Mouse (Mus musculus) liver, embryonic 14.5 days (tissue): ENCODE data around the gene Xaf1. TPM values are rescaled to one million over a fixed set of nuclear protein-coding genes. Genes with fewer than 3 reads are reported as not detected.

ENCODE experiments used
- ATAC-seq: fragments of 200-750 bp; cut with Nextera tagmentation; 2 replicates; pipeline ENCODE4 v1.8.0; 2017; ENCODE audit warnings: moderate number of reproducible peaks, mild to moderate bottlenecking, moderate library complexity; ENCODE audit not compliant: insufficient read depth
- DNase-seq, 3 experiments: peaks; one replicate each; pipeline ENCODE4 v3.0.0-alpha.2; 2012 to 2013; ENCODE audit warnings: low read depth in 3 of 3, low spot score in 3 of 3
- H3K27ac ChIP-seq: fragments of 300-500 bp; sonication (generic); 2 replicates; pipeline ENCODE4 v1.5.1; 2014; ENCODE audit warnings: moderate library complexity, mild to moderate bottlenecking, control low read depth, inconsistent platforms
- H3K27me3 ChIP-seq: fragments of 300-500 bp; sonication (generic); 2 replicates; pipeline ENCODE4 v1.6.1; 2014; ENCODE audit warnings: mild to moderate bottlenecking, low read length, moderate library complexity; ENCODE audit not compliant: control insufficient read depth, insufficient read depth
- H3K36me3 ChIP-seq: fragments of 300-500 bp; sonication (generic); replicated peaks from 2 replicates; pipeline ENCODE4 v1.6.1; 2014; ENCODE audit warnings: low read depth; ENCODE audit not compliant: control insufficient read depth, insufficient read depth
- H3K4me1 ChIP-seq, 2 experiments: fragments of 200-500 bp in 1 of 2; fragments of 300-500 bp in 1 of 2; sonication (generic) in 1 of 2; replicated peaks; 2 replicates each; pipeline ENCODE4 v1.6.1; 2012 to 2014; ENCODE audit warnings: antibody characterized with exemption in 1 of 2, inconsistent platforms in 1 of 2, low read length in 1 of 2; ENCODE audit not compliant: control insufficient read depth in 2 of 2, insufficient read depth in 2 of 2
- H3K4me2 ChIP-seq: fragments of 300-500 bp; sonication (generic); 2 replicates; pipeline ENCODE4 v1.6.1; 2014; ENCODE audit warnings: low read depth, mild to moderate bottlenecking, control low read depth, moderate library complexity
- H3K4me3 ChIP-seq, 2 experiments: fragments of 200-500 bp in 1 of 2; fragments of 300-500 bp in 1 of 2; sonication (generic) in 1 of 2; 2 replicates each; pipeline ENCODE4 v1.5.1; 2012 to 2014; ENCODE audit warnings: low read depth in 2 of 2, low read length in 2 of 2, mild to moderate bottlenecking in 2 of 2, control low read depth in 1 of 2, inconsistent platforms in 1 of 2, moderate library complexity in 1 of 2; ENCODE audit not compliant: insufficient read depth in 1 of 2
- H3K9ac ChIP-seq: fragments of 300-500 bp; sonication (generic); replicated peaks from 2 replicates; pipeline ENCODE4 v1.6.1; 2014; ENCODE audit warnings: mild to moderate bottlenecking, control low read depth, moderate library complexity
- H3K9me3 ChIP-seq: fragments of 300-500 bp; sonication (generic); 2 replicates; pipeline ENCODE4 v1.6.1; 2016; ENCODE audit warnings: low read length, mixed read lengths; ENCODE audit not compliant: control insufficient read depth
- CTCF ChIP-seq: IDR thresholded peaks from 2 replicates; pipeline ENCODE4 v1.5.1; 2016; ENCODE audit warnings: antibody characterized with exemption, low read depth, control low read depth
- EP300 ChIP-seq: IDR thresholded peaks from 2 replicates; pipeline ENCODE4 v1.6.1; 2016; ENCODE audit warnings: antibody characterized with exemption, low read depth
- WGBS: fragments of 180-500 bp; shearing (Covaris S2); extraction: QIAGEN DNeasy Blood & Tissue Kit; methylation state at CpG from one replicate; pipeline ENCODE4 v1.1.7; 2014; ENCODE audit not compliant: insufficient replicate concordance; 5-methylcytosine and 5-hydroxymethylcytosine counted together
- polyA plus RNA-seq, 2 experiments: library from polyadenylated mRNA; depleted of rRNA in 1 of 2; stranded (reverse) in 1 of 2; unstranded in 1 of 2; fragments of >200 nt; fragmentation: Nextera tagmentation in 1 of 2; extraction: Ambion mirVana in 1 of 2; gene quantifications; 2 replicates each; pipeline versions ENCODE4 v1.2.1 to v1.2.3; 2012 to 2014

Xaf1 gene
- polyA plus RNA-seq, 2 experiments, result 1.6 to 1.7 TPM

GRCm38 (mm10) chr11:72349016-72349415, 47.6 kb downstream of the Xaf1 start:
- Histone ChIP-seq H3K27me3 (no peaks in the 10 kb centered on the region), H3K4me3 (no peak overlapping the region), H3K4me1 (no peaks in the 10 kb centered on the region), H3K27ac (no peak overlapping the region), H3K9me3 (no peaks in the 10 kb centered on the region), H3K36me3 (no peaks in the 10 kb centered on the region), H3K4me2 (no peak overlapping the region), H3K9ac (no peak overlapping the region)
- TF ChIP-seq CTCF (no peak), EP300 (no peak)
- WGBS, result 46% methylated on average over 8 of the region's 8 CpGs
- ATAC-seq (no peak), DNase-seq (no peak)

GRCm38 (mm10) chr11:72349652-72350051, 48.2 kb downstream of the Xaf1 start:
- Histone ChIP-seq H3K36me3 (no peaks in the 10 kb centered on the region), H3K4me3 (no peak overlapping the region), H3K27ac (no peak overlapping the region), H3K4me2 (no peak overlapping the region), H3K9me3 (no peaks in the 10 kb centered on the region), H3K27me3 (no peaks in the 10 kb centered on the region), H3K9ac (no peak overlapping the region), H3K4me1 (no peaks in the 10 kb centered on the region)
- TF ChIP-seq CTCF (no peak), EP300 (no peak)
- DNase-seq (no peak), ATAC-seq (no peak)
- WGBS, result 37% methylated on average over 4 of the region's 4 CpGs

GRCm38 (mm10) chr11:72352272-72352671, 50.8 kb downstream of the Xaf1 start:
- no peaks in the 10 kb centered on the region for H3K9me3 ChIP-seq
- H3K4me1 ChIP-seq, result no peaks in the 10 kb centered on the region
- no peaks in the 10 kb centered on the region for H3K36me3 ChIP-seq
- H3K27me3 ChIP-seq, result no peaks in the 10 kb centered on the region
- no peak for TF ChIP-seq CTCF
- TF ChIP-seq EP300, result no peak
- H3K9ac ChIP-seq, result no peak overlapping the region
- DNase-seq (no peak), ATAC-seq (no peak)
- no peak overlapping the region for H3K27ac ChIP-seq
- 20% methylated on average over 1 of the region's 1 CpGs for WGBS
- no peak overlapping the region for H3K4me2 ChIP-seq
- H3K4me3 ChIP-seq, result no peak overlapping the region

- 57% methylated on average over 3 of the region's 3 CpGs for WGBS
- DNase-seq (no peak), ATAC-seq (no peak)
- Histone ChIP-seq H3K36me3 (no peaks in the 10 kb centered on the region), H3K4me1 (no peaks in the 10 kb centered on the region), H3K27ac (no peak overlapping the region), H3K4me2 (no peak overlapping the region), H3K9ac (no peak overlapping the region), H3K9me3 (no peaks in the 10 kb centered on the region), H3K27me3 (no peaks in the 10 kb centered on the region), H3K4me3 (no peak overlapping the region)
- TF ChIP-seq EP300 (no peak), CTCF (no peak)
Measured at GRCm38 (mm10) chr11:72353186-72353585, 51.8 kb downstream of the Xaf1 start.

- ATAC-seq, result no peak
- TF ChIP-seq EP300 (no peak), CTCF (peak; percentile 95)
- no peak overlapping the region for H3K9ac ChIP-seq
- peak in 2 of 3 experiments; percentile 10 to 16 for DNase-seq
- WGBS, result 19% methylated on average over 20 of the region's 20 CpGs
- H3K4me1 ChIP-seq, result no peaks in the 10 kb centered on the region
- no peak overlapping the region for H3K27ac ChIP-seq
- no peak overlapping the region for H3K4me2 ChIP-seq
- no peak overlapping the region for H3K4me3 ChIP-seq
- H3K36me3 ChIP-seq, result no peaks in the 10 kb centered on the region
- no peaks in the 10 kb centered on the region for H3K27me3 ChIP-seq
- no peaks in the 10 kb centered on the region for H3K9me3 ChIP-seq
Measured at GRCm38 (mm10) chr11:72354971-72355728, 53.7 kb downstream of the Xaf1 start.
